Mouse (Mus musculus): ENCODE data around the gene Naa80.

GRCm38 (mm10) chr9:107577871-107578270, 816 bp upstream of the Naa80 start:
- TF ChIP-seq CTCF (IDR thresholded peaks at IDR 0.05; ENCODE audit: insufficient read depth, low read depth, low read length) (no peak), POLR2A (IDR thresholded peaks at IDR 0.05; ENCODE audit: insufficient read depth, low read depth, low read length) (no peak)

All from olfactory bulb, adult 2 months (tissue).